Mouse (Mus musculus) heart, postnatal 10 days (tissue): ENCODE measurements around the gene Siah2. TPM values are rescaled to one million over a fixed set of nuclear protein-coding genes. Genes with fewer than 3 reads are reported as not detected.

ENCODE experiments used
- DNase-seq, 2 experiments: peaks; one replicate each; pipeline ENCODE4 v3.0.0; 2021
- intact Hi-C: fragments of 180-260 bp; cut with DNase I; formaldehyde crosslinking; loops from one replicate; pipeline ENCODE4 v1.15.1; 2025
- total RNA-seq, 2 experiments: library from RNA; stranded (reverse); gene quantifications; 2 replicates each; pipeline ENCODE4 v1.2.3; 2021

Siah2 gene
- total RNA-seq, 2 experiments from 2014 or later = 12.6 to 13.5 TPM

GRCm38 (mm10) chr3:58673295-58673694 lies 18.9 kb downstream of the Siah2 start:
- intact Hi-C loops = no loop called here
- DNase-seq = no peak

- no peak for DNase-seq
- intact Hi-C loops = no loop called here
These were observed 19.6 kb downstream of the Siah2 start for GRCm38 (mm10) chr3:58672481-58673183.

GRCm38 (mm10) chr3:58671616-58672250 lies 20.5 kb downstream of the Siah2 start:
- peak in 1 of 2 experiments; percentile 27 for DNase-seq
- intact Hi-C loops = no loop called here

DNA sequence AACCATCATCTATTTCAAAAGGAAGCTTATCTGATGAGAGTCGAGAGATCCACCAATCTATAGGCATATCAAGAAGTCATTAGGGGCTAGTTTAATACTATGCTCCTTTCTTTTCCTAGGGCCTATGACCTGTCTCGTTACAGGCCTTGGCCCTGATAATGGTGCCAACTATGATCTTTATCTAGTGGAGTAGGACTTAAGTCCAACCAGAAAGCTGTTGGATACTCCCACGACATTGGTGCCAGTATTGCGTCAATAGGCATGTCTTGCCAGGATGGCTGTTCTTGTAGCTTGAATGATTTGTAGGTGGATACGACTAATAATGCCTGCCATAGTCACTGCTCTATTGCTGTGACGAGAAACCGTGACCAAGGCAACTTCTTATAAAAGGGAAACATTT lies 28.2 kb downstream of the Siah2 start:
- intact Hi-C loops = no loop called here
- no peak for DNase-seq

DNA sequence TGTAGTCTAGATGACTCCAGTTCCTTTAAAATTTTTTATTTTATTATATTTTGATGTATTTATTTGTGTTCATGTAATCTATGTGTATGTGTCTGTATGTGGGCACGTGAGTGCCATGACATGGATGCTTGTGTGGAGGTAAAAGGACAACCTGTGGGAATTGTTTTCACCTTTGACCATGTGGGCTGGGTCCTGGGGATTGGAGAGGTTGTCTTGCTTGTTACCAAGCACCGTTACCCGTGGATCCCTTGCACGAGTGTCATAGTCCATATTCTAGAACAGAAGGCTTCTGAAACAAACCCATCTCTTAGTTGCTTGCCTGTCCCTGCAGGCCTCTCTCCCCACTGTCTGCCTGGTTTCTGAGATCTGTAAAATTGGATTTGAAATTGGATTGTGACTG lies 31.6 kb downstream of the Siah2 start:
- intact Hi-C loops = no loop called here
- no peak for DNase-seq

DNA sequence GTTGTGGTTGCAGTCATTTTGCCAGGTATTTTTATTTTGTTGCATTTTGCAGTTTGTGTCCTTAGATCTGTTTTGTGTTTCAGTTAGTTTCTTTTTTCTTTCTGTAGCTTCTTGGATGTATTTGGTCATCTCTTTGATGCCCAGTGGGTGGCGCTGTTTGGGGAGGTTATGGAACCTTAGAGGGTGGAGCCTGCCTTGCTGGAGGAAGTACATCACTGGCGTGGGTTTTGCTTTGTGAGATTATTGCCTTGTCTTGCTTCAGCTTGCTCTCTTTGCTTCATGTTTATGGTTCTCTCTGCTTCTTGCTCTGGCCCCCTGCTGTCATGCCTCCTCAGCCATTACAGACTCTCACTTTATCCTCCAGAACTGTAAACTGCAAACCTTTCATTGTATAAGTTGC lies 34.8 kb downstream of the Siah2 start:
- intact Hi-C loops = no loop called here
- peak; percentile 28 to 75 for DNase-seq

- intact Hi-C loops = loop anchor here (1.0 to 2.0 kb wide), 3 partner anchors 37 to 401 kb away; partner anchors contain the start of gene Siah2
- DNase-seq = peak; percentile 73 to 84
These were observed 36.7 kb downstream of the Siah2 start for GRCm38 (mm10) chr3:58655362-58656130.

GRCm38 (mm10) chr3:58653907-58654306 lies 38.3 kb downstream of the Siah2 start:
- intact Hi-C loops = loop anchor here (2.0 kb wide), 2 partner anchors 39 to 403 kb away; partner anchors contain the start of gene Siah2
- DNase-seq = peak; percentile 10 to 58

GRCm38 (mm10) chr3:58650328-58650727 lies 41.9 kb downstream of the Siah2 start:
- no peak for DNase-seq
- intact Hi-C loops = no loop called here

GRCm38 (mm10) chr3:58647179-58647578 lies 45.0 kb downstream of the Siah2 start:
- DNase-seq = no peak
- intact Hi-C loops = no loop called here

- intact Hi-C loops = no loop called here
- no peak for DNase-seq
These were observed 46.0 kb downstream of the Siah2 start for GRCm38 (mm10) chr3:58646180-58646579.

- intact Hi-C loops = no loop called here
- peak; percentile 21 to 26 for DNase-seq
These were observed 55.5 kb downstream of the Siah2 start, which contains the start of gene Erich6 for GRCm38 (mm10) chr3:58636406-58637295. Erich6 (minus strand) TSS chr3:58637207.

DNA sequence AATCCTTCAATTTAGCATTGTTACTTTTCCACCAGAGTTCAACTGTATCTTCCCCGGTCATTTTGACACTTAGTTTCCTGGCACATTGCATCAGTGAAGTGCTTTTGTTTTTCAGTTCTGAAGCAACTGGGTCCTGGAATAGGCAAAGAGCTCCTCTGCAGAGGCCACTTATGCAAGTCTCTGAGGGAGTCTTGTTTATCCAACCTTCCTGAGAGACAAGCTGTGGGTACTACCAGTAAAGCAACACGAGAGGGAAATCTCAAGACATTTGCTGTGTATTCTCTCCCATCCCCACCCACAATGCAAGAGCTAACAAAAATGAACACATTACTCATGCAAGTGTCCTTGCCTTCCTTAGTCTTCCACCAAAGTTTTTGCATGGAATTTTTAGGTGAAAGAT lies 60.5 kb downstream of the Siah2 start:
- intact Hi-C loops = no loop called here
- no peak for DNase-seq

GRCm38 (mm10) chr3:58624981-58625380 lies 67.2 kb downstream of the Siah2 start:
- no peak for DNase-seq
- intact Hi-C loops = no loop called here

Other genes with a start within 250 kb of the Siah2 start
- 10 to 100 TPM; 43.5 to 45.8 TPM for gene Eif2a, start 166.6 kb downstream of the Siah2 start, total RNA-seq
- gene Serp1, start 166.5 kb downstream of the Siah2 start, total RNA-seq = 10 to 100 TPM; 20.7 to 21.4 TPM
- gene Selenot, start 115.8 kb downstream of the Siah2 start, total RNA-seq = 100 to 1,000 TPM; 117 to 118 TPM
- gene Erich6, start 55.2 kb downstream of the Siah2 start, total RNA-seq = under 1 TPM in 1 of 2 experiments, not detected in 1; 0.12 TPM
- gene Mindy4b-ps, start 129.9 kb upstream of the Siah2 start, total RNA-seq = under 1 TPM; 0.12 to 0.32 TPM
- not detected for gene Clrn1, start 192.9 kb upstream of the Siah2 start, total RNA-seq